Mouse (Mus musculus) liver, embryonic 14.5 days (tissue): Measurements from ENCODE around the gene Rabgap1l.

ENCODE experiments used
- CTCF ChIP-seq: IDR thresholded peaks from 2 replicates; pipeline ENCODE4 v1.5.1; 2016; ENCODE audit warnings: antibody characterized with exemption, low read depth, control low read depth
- EP300 ChIP-seq: IDR thresholded peaks from 2 replicates; pipeline ENCODE4 v1.6.1; 2016; ENCODE audit warnings: antibody characterized with exemption, low read depth

DNA sequence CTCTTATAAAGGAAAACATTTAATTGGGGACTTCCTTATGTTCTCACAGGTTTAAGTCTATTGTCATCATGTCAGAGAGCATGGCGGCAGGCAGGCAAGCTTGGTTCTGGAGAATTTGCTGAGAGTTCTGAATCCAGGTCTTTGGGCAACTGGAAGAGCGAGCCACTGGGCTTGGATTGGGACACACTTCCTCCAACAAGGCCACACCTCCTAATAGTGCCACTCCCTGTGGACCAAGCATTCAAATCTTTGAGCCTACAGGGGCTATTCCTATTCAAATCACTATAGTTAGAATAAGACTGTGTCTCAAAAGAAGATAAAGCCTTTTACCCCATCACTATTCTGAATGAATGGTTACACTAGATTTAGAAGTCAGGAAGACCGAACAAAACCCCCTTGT lies 575.1 kb downstream of the Rabgap1l start:
- no peak for TF ChIP-seq CTCF
- no peak for TF ChIP-seq EP300
